Mouse (Mus musculus) kidney, postnatal 4 days (tissue): Measurements from ENCODE around the gene Fen1.
"Not testable (repeated sequence)": the region's sequence is repeated elsewhere in the genome, so short reads cannot be mapped to it uniquely, and the experiment has no call there.

ENCODE experiments used
- DNase-seq, 2 experiments: peaks; one replicate each; pipeline ENCODE4 v3.0.0; 2021; ENCODE audit warnings: mixed read lengths in 2 of 2

Gene Fen1

GRCm38 (mm10) chr19:10176941-10177372 is 27.0 kb downstream of the Fen1 start:
- DNase-seq = peak; percentile 44 to 63

GRCm38 (mm10) chr19:10176477-10176876 is 27.5 kb downstream of the Fen1 start:
- no peak for DNase-seq

GRCm38 (mm10) chr19:10174956-10175355 is 29.0 kb downstream of the Fen1 start:
- no peak for DNase-seq

GRCm38 (mm10) chr19:10173844-10174539 is 30.0 kb downstream of the Fen1 start:
- no peak for DNase-seq

GRCm38 (mm10) chr19:10173116-10173718 is 30.8 kb downstream of the Fen1 start:
- DNase-seq = no peak

GRCm38 (mm10) chr19:10171846-10172245 is 32.1 kb downstream of the Fen1 start:
- DNase-seq = no peak

- DNase-seq = no peak
Measured at GRCm38 (mm10) chr19:10171359-10171758, 32.6 kb downstream of the Fen1 start.

- DNase-seq = no peak
Measured at GRCm38 (mm10) chr19:10170466-10170865, 33.5 kb downstream of the Fen1 start.

GRCm38 (mm10) chr19:10169692-10170330 is 34.2 kb downstream of the Fen1 start:
- DNase-seq = not testable (repeated sequence)

GRCm38 (mm10) chr19:10169179-10169578 is 34.8 kb downstream of the Fen1 start:
- DNase-seq = no peak

- DNase-seq = no peak
Measured at GRCm38 (mm10) chr19:10168441-10168840, 35.5 kb downstream of the Fen1 start.

GRCm38 (mm10) chr19:10167951-10168350 is 36.0 kb downstream of the Fen1 start:
- no peak for DNase-seq

- DNase-seq = no peak
Measured at GRCm38 (mm10) chr19:10167112-10167511, 36.9 kb downstream of the Fen1 start.

- DNase-seq = not testable (repeated sequence)
Measured at GRCm38 (mm10) chr19:10165928-10166327, 38.0 kb downstream of the Fen1 start.

GRCm38 (mm10) chr19:10163896-10164295 is 40.1 kb downstream of the Fen1 start:
- DNase-seq = no peak

GRCm38 (mm10) chr19:10157725-10158124 is 46.2 kb downstream of the Fen1 start:
- no peak for DNase-seq

GRCm38 (mm10) chr19:10149189-10149588 is 54.8 kb downstream of the Fen1 start:
- DNase-seq = no peak
